Mouse (Mus musculus): ENCODE results near the gene Fgfr1op2. TPM values are rescaled to one million over a fixed set of nuclear protein-coding genes. Genes with fewer than 3 reads are reported as not detected.
A peak's percentile ranks its signal among the peaks of the same experiment; 100 is the strongest.

Fgfr1op2 gene
- polyA plus RNA-seq, 1 experiment from 2014 or later: 68.9 TPM

DNA sequence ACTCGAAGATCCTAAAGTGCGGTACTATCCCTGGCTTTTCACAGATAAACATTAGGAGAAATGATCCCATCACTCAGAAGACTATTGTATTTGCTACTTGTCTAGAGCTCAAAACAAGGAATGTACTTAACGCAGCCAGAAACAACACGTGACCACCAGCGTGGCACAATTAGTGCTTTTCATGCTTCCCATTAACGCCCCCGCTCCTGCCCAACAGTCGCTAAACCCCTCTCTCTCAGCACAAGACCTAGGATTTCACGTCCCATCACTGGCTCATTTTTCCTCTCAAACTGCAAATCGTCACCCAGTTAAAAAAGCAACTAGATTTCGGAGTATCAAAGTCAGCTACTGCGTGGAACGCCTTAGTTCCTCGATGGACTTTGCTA lies 56.6 kb downstream of the Fgfr1op2 start:
- peaks cover 12% of the 10 kb centered on the region for H3K4me1 ChIP-seq
- H3K27ac ChIP-seq: no peak overlapping the region
- H3K27me3 ChIP-seq (replicated peaks): no peaks in the 10 kb centered on the region
- no peaks in the 10 kb centered on the region for H3K36me3 ChIP-seq
- H3K4me3 ChIP-seq: peak overlapping the region; percentile 72
- H3K9me3 ChIP-seq: no peaks in the 10 kb centered on the region
- ATAC-seq (ENCODE audit: low FRiP score, low read depth): peak; percentile 54
- peak overlapping the region; percentile 85 for H3K9ac ChIP-seq
- 14% methylated on average over 14 of the region's 14 CpGs for WGBS
- H3K4me2 ChIP-seq (replicated peaks): peak overlapping the region; percentile 67

- Histone ChIP-seq H3K9me3 (no peaks in the 10 kb centered on the region), H3K4me1 (peaks cover 12% of the 10 kb centered on the region), H3K9ac (peak overlapping the region; percentile 85), H3K4me2 (replicated peaks) (peak overlapping the region; percentile 67), H3K27ac (no peak overlapping the region), H3K36me3 (no peaks in the 10 kb centered on the region), H3K4me3 (peak overlapping the region; percentile 72), H3K27me3 (replicated peaks) (no peaks in the 10 kb centered on the region)
- WGBS: 1% methylated on average over 78 of the region's 82 CpGs
- ATAC-seq (ENCODE audit: low FRiP score, low read depth): peak; percentile 91
Measured at GRCm38 (mm10) chr6:146634015-146634722, 57.2 kb downstream of the Fgfr1op2 start.

- no peak overlapping the region; the same call in 1 of the 2 replicates for H3K4me3 ChIP-seq
- H3K9ac ChIP-seq: no peak overlapping the region
- ATAC-seq (ENCODE audit: low FRiP score, low read depth): no peak
- H3K4me1 ChIP-seq: peaks cover 12% of the 10 kb centered on the region
- H3K27ac ChIP-seq: no peak overlapping the region
- H3K27me3 ChIP-seq (replicated peaks): no peaks in the 10 kb centered on the region
- no peaks in the 10 kb centered on the region for H3K36me3 ChIP-seq
- H3K9me3 ChIP-seq: no peaks in the 10 kb centered on the region
- WGBS: 68% methylated on average over 4 of the region's 4 CpGs
- peak overlapping the region; percentile 67; the same call in 1 of the 2 replicates for H3K4me2 ChIP-seq (replicated peaks)
Measured at GRCm38 (mm10) chr6:146634759-146635606, 58.0 kb downstream of the Fgfr1op2 start.

- Histone ChIP-seq H3K27ac (no peak overlapping the region), H3K4me3 (no peak overlapping the region), H3K9ac (no peak overlapping the region), H3K4me2 (replicated peaks) (no peak overlapping the region), H3K27me3 (replicated peaks) (no peaks in the 10 kb centered on the region), H3K36me3 (no peaks in the 10 kb centered on the region), H3K9me3 (no peaks in the 10 kb centered on the region), H3K4me1 (peaks cover 12% of the 10 kb centered on the region)
- WGBS: 93% methylated on average over 5 of the region's 5 CpGs
- ATAC-seq (ENCODE audit: low FRiP score, low read depth): no peak
Measured at GRCm38 (mm10) chr6:146636482-146636881, 59.5 kb downstream of the Fgfr1op2 start.

GRCm38 (mm10) chr6:146640068-146640965 lies 63.3 kb downstream of the Fgfr1op2 start:
- Histone ChIP-seq H3K4me3 (no peak overlapping the region), H3K4me1 (peaks cover 5% of the 10 kb centered on the region), H3K36me3 (no peaks in the 10 kb centered on the region), H3K27me3 (replicated peaks) (no peaks in the 10 kb centered on the region), H3K9ac (no peak overlapping the region), H3K4me2 (replicated peaks) (no peak overlapping the region), H3K9me3 (no peaks in the 10 kb centered on the region), H3K27ac (no peak overlapping the region)
- no peak for ATAC-seq (ENCODE audit: low FRiP score, low read depth)
- WGBS: 89% methylated on average over 7 of the region's 7 CpGs

DNA sequence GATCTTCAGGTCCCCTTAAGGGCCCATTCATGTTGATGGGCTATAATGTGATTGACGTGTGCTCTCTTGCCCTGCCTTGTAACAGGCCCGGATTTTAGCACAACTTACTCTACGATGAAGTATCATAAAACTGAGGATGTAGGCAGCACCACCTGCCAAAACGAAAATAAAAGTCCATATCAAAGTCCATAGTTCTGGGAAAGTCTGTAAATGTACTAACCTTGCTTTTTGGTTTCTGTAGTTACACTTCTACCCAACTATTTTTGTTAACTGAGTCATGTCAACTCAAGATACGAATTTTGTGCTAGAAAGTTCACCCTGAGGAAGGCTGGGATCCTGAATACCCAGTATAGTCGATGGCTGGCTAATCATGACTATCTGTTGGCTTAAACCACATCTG lies 64.0 kb downstream of the Fgfr1op2 start:
- peaks cover 5% of the 10 kb centered on the region for H3K4me1 ChIP-seq
- no peak overlapping the region for H3K27ac ChIP-seq
- H3K36me3 ChIP-seq: no peaks in the 10 kb centered on the region
- no peaks in the 10 kb centered on the region for H3K9me3 ChIP-seq
- WGBS: 83% methylated on average over 6 of the region's 6 CpGs
- H3K4me2 ChIP-seq (replicated peaks): no peak overlapping the region
- H3K9ac ChIP-seq: no peak overlapping the region
- H3K4me3 ChIP-seq: no peak overlapping the region
- H3K27me3 ChIP-seq (replicated peaks): no peaks in the 10 kb centered on the region
- ATAC-seq (ENCODE audit: low FRiP score, low read depth): no peak

DNA sequence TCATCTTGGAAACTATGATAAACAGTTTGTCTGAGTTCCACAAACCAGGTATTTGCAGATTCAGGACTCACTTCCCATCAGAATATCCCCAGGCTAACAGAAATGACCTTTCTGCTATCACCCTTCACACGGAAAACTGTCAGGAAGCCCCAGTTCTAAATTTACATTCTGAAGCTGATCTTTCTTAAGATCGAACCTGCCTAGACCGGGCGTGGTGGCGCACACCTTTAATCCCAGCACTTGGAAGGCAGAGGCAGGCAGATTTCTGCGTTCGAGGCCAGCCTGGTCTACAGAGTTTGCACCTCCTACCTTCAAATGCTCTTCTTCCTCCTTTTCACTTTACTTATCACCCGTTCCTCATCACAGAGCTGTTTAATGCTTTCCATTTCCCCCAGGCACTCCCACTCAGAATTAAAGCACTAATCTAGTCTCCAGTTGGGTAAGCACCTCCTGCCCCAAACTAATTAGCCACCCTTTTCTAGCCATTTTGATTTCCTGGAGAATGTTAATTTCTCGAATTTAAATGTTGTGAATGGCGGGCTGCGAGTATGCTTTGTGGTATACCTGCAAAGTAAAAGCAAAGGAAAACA lies 64.7 kb downstream of the Fgfr1op2 start:
- Histone ChIP-seq H3K9ac (peak overlapping the region; percentile 40; the same call in 1 of the 2 replicates), H3K9me3 (no peaks in the 10 kb centered on the region), H3K4me2 (replicated peaks) (peak overlapping the region; percentile 70), H3K27me3 (replicated peaks) (no peaks in the 10 kb centered on the region), H3K36me3 (no peaks in the 10 kb centered on the region), H3K4me3 (peak overlapping the region; percentile 80), H3K4me1 (peaks cover 5% of the 10 kb centered on the region), H3K27ac (no peak overlapping the region)
- 66% methylated on average over 11 of the region's 11 CpGs for WGBS
- 0 out of 2 replicates have a peak, but pooled peaks have one; percentile 7 for ATAC-seq (ENCODE audit: low FRiP score, low read depth)

DNA sequence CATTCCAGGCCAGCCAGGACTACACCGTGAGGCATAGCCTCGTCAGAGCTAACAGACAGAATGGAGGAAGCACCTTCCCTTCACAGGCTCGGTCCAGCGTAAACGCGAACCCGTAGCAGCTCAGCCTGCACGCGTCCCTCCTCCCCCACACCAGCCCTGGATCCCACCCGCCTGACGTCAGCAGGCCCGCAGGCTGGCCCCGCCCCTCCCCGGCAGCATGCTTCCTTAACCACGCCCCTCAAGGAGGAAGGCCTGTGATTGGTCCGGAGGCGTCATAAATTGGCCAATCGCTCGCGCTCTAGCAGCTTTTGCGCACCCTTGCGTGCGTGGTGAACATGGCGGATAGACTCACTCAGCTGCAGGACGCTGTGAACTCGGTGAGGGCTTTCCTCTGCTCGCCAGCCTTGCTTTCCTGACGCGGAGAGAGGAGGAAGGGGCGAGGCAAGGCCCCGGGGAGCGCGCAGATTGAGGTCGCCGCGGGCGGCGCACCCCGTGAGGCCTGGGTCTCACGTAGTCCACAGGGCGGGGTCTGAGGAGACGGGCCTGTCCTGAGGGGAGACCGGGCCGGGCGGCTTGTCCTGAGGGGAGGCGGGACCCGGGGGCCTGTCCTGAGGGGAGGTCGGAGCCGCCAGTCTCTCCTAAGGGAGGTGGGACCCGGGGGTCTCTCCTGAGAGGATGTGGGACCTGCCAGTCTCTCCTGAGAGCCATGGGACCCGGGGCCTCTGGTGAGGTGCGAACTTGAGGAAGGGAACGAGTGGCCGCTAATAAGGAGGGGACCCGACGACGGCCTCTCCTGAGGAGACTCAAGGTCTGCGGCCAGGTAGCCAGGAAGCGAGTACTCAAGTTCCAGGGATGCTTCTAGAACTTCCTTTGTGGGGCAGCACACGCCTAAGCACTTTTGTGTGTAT lies 65.5 kb downstream of the Fgfr1op2 start, which contains the start of the genes Med21 and Tm7sf3:
Med21 (plus strand) TSS at position 272 of the 908 bp plus-strand sequence.
Tm7sf3 (minus strand) TSS at position 549 of the 908 bp plus-strand sequence.
- Histone ChIP-seq H3K27me3 (replicated peaks) (no peaks in the 10 kb centered on the region), H3K4me3 (peak within 1 kb of the TSS; percentile 80), H3K36me3 (no peaks in the 10 kb centered on the region), H3K4me2 (replicated peaks) (peak within 1 kb of the TSS; percentile 70), H3K4me1 (peaks cover 5% of the 10 kb centered on the region), H3K9me3 (no peaks in the 10 kb centered on the region), H3K27ac (peak within 1 kb of the TSS; percentile 70), H3K9ac (peak within 1 kb of the TSS; percentile 88)
- under 1% methylated on average over 60 of the region's 60 CpGs for WGBS
- ATAC-seq (ENCODE audit: low FRiP score, low read depth): peak; percentile 97

DNA sequence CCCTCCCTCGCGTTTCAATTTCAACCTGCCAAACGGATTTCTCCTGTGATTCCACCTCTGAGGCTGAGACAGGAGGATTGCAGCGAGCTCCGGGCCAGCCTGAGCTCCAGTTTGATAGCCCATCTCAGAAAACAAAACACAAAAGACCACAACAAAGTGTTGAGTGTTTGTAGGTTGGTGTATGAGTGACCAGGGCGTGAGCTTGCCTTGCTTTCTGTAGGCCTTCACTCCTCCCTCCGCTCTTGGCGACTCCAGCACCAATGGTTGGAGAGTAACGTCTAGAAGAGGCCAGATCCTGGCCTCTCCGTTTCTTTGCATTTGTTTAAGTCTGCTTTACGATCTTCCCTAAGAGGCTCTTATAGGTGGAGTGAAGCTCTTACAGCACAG lies 66.2 kb downstream of the Fgfr1op2 start:
- Histone ChIP-seq H3K36me3 (no peaks in the 10 kb centered on the region), H3K9me3 (no peaks in the 10 kb centered on the region), H3K9ac (peak overlapping the region; percentile 88), H3K4me1 (peaks cover 5% of the 10 kb centered on the region), H3K4me2 (replicated peaks) (peak overlapping the region; percentile 70), H3K27me3 (replicated peaks) (no peaks in the 10 kb centered on the region), H3K4me3 (peak overlapping the region; percentile 80), H3K27ac (no peak overlapping the region)
- WGBS: 34% methylated on average over 11 of the region's 11 CpGs
- no peak for ATAC-seq (ENCODE audit: low FRiP score, low read depth)
